Mouse (Mus musculus): ENCODE results near the gene Rundc3a.

Rundc3a gene

GRCm38 (mm10) chr11:102448327-102448726, 55.1 kb downstream of the Rundc3a start:
- DNase-seq (ENCODE audit: low read depth, low spot score), result peak; percentile 91

DNA sequence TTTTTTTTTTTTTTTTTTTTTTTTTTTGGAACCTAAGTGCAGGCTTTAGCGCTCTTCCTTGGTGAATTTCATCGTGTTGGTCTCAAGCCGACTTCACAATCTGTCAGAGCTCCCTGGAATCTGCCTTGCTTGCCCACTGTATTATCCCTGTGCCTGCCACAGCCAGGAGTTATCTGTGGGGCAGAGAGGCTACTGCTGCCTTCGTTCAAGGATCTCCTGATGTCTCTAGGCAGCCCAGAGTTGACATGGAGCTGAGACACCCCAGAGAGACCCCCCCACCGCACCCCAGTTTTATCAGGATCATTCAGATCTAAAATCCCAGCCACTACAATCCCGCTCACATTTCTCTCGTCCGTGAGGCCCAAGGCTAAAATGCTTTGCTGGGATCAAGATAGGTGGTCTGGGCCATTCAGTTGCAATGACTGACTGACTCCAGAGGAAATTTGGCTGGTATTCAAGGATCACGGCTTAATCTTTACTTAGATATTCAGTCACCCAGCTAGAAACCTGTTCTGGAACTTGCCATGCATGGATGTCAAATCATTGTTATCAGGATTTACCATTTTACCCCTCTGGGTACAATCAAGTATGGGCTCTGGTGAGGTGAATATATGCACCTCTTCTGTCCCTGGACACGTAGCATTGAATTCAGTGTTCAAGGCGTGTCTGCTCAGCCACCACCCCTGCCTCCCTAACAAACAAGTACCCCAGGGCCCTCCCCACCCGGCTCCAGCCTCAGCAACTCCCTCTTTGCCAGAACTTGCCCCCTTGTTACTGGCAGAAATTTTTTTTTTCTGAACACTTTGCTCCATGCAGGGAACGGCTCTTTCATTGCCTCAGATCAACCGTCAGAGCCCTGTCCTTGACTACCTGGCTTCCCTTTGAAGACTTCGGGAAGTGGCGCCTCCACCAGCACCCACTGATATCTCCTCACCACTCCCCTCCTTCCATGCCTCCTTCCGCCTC, 56.1 kb downstream of the Rundc3a start:
- peak; percentile 93 for DNase-seq (ENCODE audit: low read depth, low spot score)
